Mouse (Mus musculus): ENCODE measurements around the gene Tbccd1. TPM values are rescaled to one million over a fixed set of nuclear protein-coding genes. Genes with fewer than 3 reads are reported as not detected.

The Tbccd1 gene
- polyA plus RNA-seq, 1 experiment from 2014 or later = 22.5 TPM

DNA sequence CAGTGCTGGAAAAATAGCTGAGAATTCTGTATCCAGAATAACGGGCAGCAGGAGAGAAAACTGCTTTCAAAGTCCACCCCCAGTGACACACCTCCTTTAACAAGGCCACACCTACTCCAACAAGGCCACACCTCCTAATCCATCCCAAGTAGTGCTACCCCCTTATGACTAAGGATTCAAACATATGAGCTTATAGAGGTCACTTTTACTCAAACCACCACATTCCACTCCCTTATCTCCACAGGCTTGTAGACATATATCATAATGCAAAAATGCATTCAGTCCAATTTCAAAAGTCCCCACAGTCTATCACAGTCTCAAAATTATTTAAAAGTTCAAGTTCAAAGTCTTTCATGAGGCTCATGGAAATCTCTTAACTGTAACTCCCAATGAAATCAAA lies 9.8 kb downstream of the Tbccd1 start:
- H3K36me3 ChIP-seq = no peaks in the 10 kb centered on the region
- no peak for ATAC-seq (replicated peaks)
- peaks cover 13% of the 10 kb centered on the region for H3K4me1 ChIP-seq
- no peak overlapping the region for H3K9ac ChIP-seq (replicated peaks)
- no peak overlapping the region for H3K27ac ChIP-seq (replicated peaks)
- no peaks in the 10 kb centered on the region for H3K27me3 ChIP-seq
- H3K4me3 ChIP-seq = no peak overlapping the region
- no peaks in the 10 kb centered on the region for H3K9me3 ChIP-seq
- 84% methylated on average over 1 of the region's 1 CpGs for whole genome bisulfite sequencing
- H3K4me2 ChIP-seq (replicated peaks) = no peak overlapping the region

- Histone ChIP-seq H3K4me2 (replicated peaks) (no peak overlapping the region), H3K27ac (replicated peaks) (no peak overlapping the region), H3K9ac (replicated peaks) (no peak overlapping the region), H3K4me3 (no peak overlapping the region), H3K9me3 (no peaks in the 10 kb centered on the region), H3K4me1 (peaks cover 13% of the 10 kb centered on the region), H3K36me3 (no peaks in the 10 kb centered on the region), H3K27me3 (no peaks in the 10 kb centered on the region)
- 88% methylated on average over 4 of the region's 4 CpGs for WGBS
- ATAC-seq (replicated peaks) = no peak
These were observed 12.0 kb downstream of the Tbccd1 start for GRCm38 (mm10) chr16:22845481-22845880.

GRCm38 (mm10) chr16:22844834-22845233 lies 12.6 kb downstream of the Tbccd1 start:
- no peak for ATAC-seq (replicated peaks)
- H3K4me2 ChIP-seq (replicated peaks) = peak overlapping the region; percentile 92
- H3K27me3 ChIP-seq = no peaks in the 10 kb centered on the region
- H3K27ac ChIP-seq (replicated peaks) = 0 out of 2 replicates have a peak overlapping the region, but pooled peaks have one; percentile 47
- 59% methylated on average over 5 of the region's 5 CpGs for WGBS
- H3K9me3 ChIP-seq = no peaks in the 10 kb centered on the region
- peak overlapping the region; percentile 55 for H3K4me3 ChIP-seq
- no peaks in the 10 kb centered on the region for H3K36me3 ChIP-seq
- H3K9ac ChIP-seq (replicated peaks) = peak overlapping the region; percentile 69
- peaks cover 13% of the 10 kb centered on the region for H3K4me1 ChIP-seq

- Histone ChIP-seq H3K4me1 (peaks cover 13% of the 10 kb centered on the region), H3K4me2 (replicated peaks) (peak overlapping the region; percentile 92), H3K4me3 (peak overlapping the region; percentile 55), H3K36me3 (no peaks in the 10 kb centered on the region), H3K27me3 (no peaks in the 10 kb centered on the region), H3K9ac (replicated peaks) (peak overlapping the region; percentile 69), H3K27ac (replicated peaks) (peak overlapping the region; percentile 47), H3K9me3 (no peaks in the 10 kb centered on the region)
- peak; percentile 98 for ATAC-seq (replicated peaks)
- WGBS = 7% methylated on average over 26 of the region's 26 CpGs
These were observed 13.2 kb downstream of the Tbccd1 start for GRCm38 (mm10) chr16:22844061-22844801.

GRCm38 (mm10) chr16:22842871-22843270 lies 14.6 kb downstream of the Tbccd1 start:
- no peak overlapping the region for H3K27ac ChIP-seq (replicated peaks)
- 96% methylated on average over 5 of the region's 5 CpGs for WGBS
- H3K9me3 ChIP-seq = no peaks in the 10 kb centered on the region
- no peaks in the 10 kb centered on the region for H3K36me3 ChIP-seq
- H3K4me2 ChIP-seq (replicated peaks) = no peak overlapping the region
- H3K27me3 ChIP-seq = no peaks in the 10 kb centered on the region
- H3K4me1 ChIP-seq = peaks cover 13% of the 10 kb centered on the region
- ATAC-seq (replicated peaks) = no peak
- no peak overlapping the region for H3K4me3 ChIP-seq
- no peak overlapping the region for H3K9ac ChIP-seq (replicated peaks)

GRCm38 (mm10) chr16:22839146-22839857 lies 18.2 kb downstream of the Tbccd1 start:
- H3K4me2 ChIP-seq (replicated peaks) = no peak overlapping the region
- ATAC-seq (replicated peaks) = no peak
- H3K4me3 ChIP-seq = no peak overlapping the region
- H3K36me3 ChIP-seq = no peaks in the 10 kb centered on the region
- H3K27me3 ChIP-seq = no peaks in the 10 kb centered on the region
- H3K9ac ChIP-seq (replicated peaks) = no peak overlapping the region
- H3K9me3 ChIP-seq = no peaks in the 10 kb centered on the region
- H3K4me1 ChIP-seq = peaks cover 6% of the 10 kb centered on the region
- WGBS = 93% methylated on average over 3 of the region's 3 CpGs
- no peak overlapping the region for H3K27ac ChIP-seq (replicated peaks)

DNA sequence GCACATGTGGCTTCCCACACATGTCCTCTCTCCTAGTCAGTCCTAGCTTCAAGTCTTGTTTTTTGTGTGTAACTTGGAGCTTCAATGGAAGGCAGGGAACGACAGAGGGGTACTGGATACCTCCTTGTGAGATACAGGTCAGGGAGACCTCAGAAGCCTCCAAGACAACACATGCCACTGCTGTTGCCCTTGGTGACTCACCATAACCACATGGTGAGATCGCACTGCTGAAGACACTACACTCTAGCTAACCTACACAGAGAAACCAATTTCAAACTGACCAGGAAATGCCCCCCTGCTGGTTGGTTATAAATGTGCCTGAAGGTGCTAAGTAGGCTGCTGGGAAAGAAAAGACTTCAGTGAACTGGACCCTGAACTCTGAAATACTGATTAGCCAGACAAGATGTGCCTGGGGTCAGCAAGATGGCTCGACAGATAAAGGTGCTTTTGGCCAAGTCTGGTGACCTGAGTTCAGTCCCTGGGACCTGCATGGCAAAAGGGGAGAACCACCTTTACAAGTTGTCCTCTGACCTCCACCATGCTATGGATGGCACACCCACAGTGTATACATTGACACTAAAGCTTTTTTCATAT lies 24.4 kb downstream of the Tbccd1 start:
- Histone ChIP-seq H3K9ac (replicated peaks) (no peak overlapping the region), H3K4me2 (replicated peaks) (no peak overlapping the region), H3K4me1 (no peaks in the 10 kb centered on the region), H3K27me3 (no peaks in the 10 kb centered on the region), H3K9me3 (no peaks in the 10 kb centered on the region), H3K27ac (replicated peaks) (no peak overlapping the region), H3K36me3 (0 out of 2 replicates have a peak, but pooled peaks cover 4% of the 10 kb centered on the region), H3K4me3 (no peak overlapping the region)
- 94% methylated on average over 3 of the region's 3 CpGs for WGBS
- ATAC-seq (replicated peaks) = no peak

DNA sequence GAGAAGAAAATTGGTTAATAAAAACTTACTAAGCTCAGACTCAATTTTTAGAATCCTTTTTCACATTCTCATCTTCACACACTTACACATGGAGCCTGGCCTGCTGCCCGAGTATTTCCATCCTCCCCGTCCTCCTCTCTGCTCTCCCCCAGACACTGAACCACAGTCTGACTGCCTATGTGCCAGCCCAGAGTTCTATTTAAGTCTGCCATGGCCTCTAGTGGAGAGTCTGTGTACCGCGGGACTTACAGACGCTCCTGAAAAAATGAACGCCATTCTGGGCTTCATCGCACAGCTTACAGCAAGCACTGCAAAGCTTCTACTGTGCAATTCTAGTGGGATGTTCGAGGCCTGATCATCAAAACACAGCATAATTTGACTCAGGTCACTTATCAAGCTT lies 36.7 kb downstream of the Tbccd1 start:
- no peaks in the 10 kb centered on the region for H3K27me3 ChIP-seq
- no peaks in the 10 kb centered on the region for H3K9me3 ChIP-seq
- no peak overlapping the region for H3K9ac ChIP-seq (replicated peaks)
- ATAC-seq (replicated peaks) = peak; percentile 79
- H3K4me1 ChIP-seq = no peaks in the 10 kb centered on the region
- H3K4me3 ChIP-seq = no peak overlapping the region
- H3K4me2 ChIP-seq (replicated peaks) = no peak overlapping the region
- WGBS = 45% methylated on average over 8 of the region's 8 CpGs
- peaks cover 12% of the 10 kb centered on the region; the same call in 1 of the 2 replicates for H3K36me3 ChIP-seq
- H3K27ac ChIP-seq (replicated peaks) = no peak overlapping the region

DNA sequence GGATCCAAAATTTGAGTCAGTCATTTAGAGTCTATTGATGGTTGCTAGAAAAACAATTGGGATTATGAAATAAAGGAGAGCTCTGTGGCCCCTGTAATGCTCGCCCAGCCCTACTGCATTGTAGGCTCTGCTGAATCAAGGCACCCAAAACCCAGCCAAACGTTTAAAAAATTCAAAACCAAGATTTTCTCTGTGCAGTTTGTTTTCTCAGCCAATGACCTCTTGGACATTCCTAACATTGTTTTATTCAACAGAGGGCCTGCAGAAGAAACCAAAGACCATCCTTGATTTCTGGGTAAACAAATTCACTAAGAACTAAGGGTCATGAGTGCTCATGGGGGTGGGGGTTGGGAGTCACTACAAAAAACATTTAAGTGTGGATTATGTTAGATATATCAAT lies 46.0 kb downstream of the Tbccd1 start, which contains the start of gene Crygs:
TSS of gene Crygs (minus strand) at position 101 of the 400 bp plus-strand sequence.
- WGBS = 62% methylated on average over 2 of the region's 2 CpGs
- Histone ChIP-seq H3K4me2 (replicated peaks) (no peak within 1 kb of the TSS), H3K9me3 (no peaks in the 10 kb centered on the region), H3K9ac (replicated peaks) (no peak within 1 kb of the TSS), H3K4me3 (no peak within 1 kb of the TSS), H3K36me3 (peaks cover 4% of the 10 kb centered on the region; the same call in 1 of the 2 replicates), H3K4me1 (peaks cover 4% of the 10 kb centered on the region; the same call in 1 of the 2 replicates), H3K27ac (replicated peaks) (no peak within 1 kb of the TSS), H3K27me3 (peaks cover 11% of the 10 kb centered on the region; the same call in 1 of the 2 replicates)
- no peak for ATAC-seq (replicated peaks)

- peak overlapping the region; percentile 20; the same call in 1 of the 2 replicates for H3K4me3 ChIP-seq
- H3K9me3 ChIP-seq = no peaks in the 10 kb centered on the region
- no peak overlapping the region for H3K27ac ChIP-seq (replicated peaks)
- H3K4me1 ChIP-seq = peaks cover 15% of the 10 kb centered on the region
- H3K9ac ChIP-seq (replicated peaks) = peak overlapping the region; percentile 24; the same call in 1 of the 2 replicates
- H3K36me3 ChIP-seq = no peaks in the 10 kb centered on the region
- ATAC-seq (replicated peaks) = peak; percentile 60; the same call in 1 of the 2 replicates
- WGBS = 13% methylated on average over 17 of the region's 17 CpGs
- peaks cover 11% of the 10 kb centered on the region; the same call in 1 of the 2 replicates for H3K27me3 ChIP-seq
- H3K4me2 ChIP-seq (replicated peaks) = peak overlapping the region; percentile 46
These were observed 49.9 kb downstream of the Tbccd1 start for GRCm38 (mm10) chr16:22807468-22808070.

DNA sequence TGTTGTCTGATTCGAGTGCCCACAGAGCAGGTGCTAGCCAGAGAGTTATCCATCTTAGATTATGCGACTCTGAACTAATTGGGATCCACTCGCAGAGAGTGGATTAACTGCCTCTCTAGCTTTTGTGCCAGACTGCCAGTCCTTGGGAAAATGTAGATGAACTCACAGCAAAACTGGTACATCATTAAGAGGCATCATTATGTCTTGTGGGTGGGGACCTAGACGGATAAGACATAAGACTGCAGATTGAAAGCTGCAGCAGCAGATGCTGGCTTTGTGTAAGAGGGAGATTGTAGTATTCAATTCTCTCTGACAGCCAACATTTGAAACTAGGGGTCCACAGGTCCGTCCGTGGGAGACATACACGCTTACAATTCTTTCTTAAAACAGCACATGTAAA lies 54.7 kb downstream of the Tbccd1 start:
- WGBS = 31% methylated on average over 7 of the region's 7 CpGs
- Histone ChIP-seq H3K4me2 (replicated peaks) (no peak overlapping the region), H3K9me3 (no peaks in the 10 kb centered on the region), H3K4me3 (no peak overlapping the region), H3K36me3 (no peaks in the 10 kb centered on the region), H3K27ac (replicated peaks) (peak overlapping the region; percentile 53), H3K4me1 (peaks cover 25% of the 10 kb centered on the region), H3K9ac (replicated peaks) (no peak overlapping the region), H3K27me3 (peaks cover 4% of the 10 kb centered on the region; the same call in 1 of the 2 replicates)
- peak; percentile 46; the same call in 1 of the 2 replicates for ATAC-seq (replicated peaks)

GRCm38 (mm10) chr16:22800849-22801109 lies 56.7 kb downstream of the Tbccd1 start:
- Histone ChIP-seq H3K9ac (replicated peaks) (no peak overlapping the region), H3K4me1 (peaks cover 21% of the 10 kb centered on the region), H3K36me3 (no peaks in the 10 kb centered on the region), H3K27ac (replicated peaks) (no peak overlapping the region), H3K27me3 (peaks cover 2% of the 10 kb centered on the region; the same call in 1 of the 2 replicates), H3K4me3 (no peak overlapping the region), H3K9me3 (no peaks in the 10 kb centered on the region), H3K4me2 (replicated peaks) (no peak overlapping the region)
- 8% methylated on average over 5 of the region's 5 CpGs for WGBS
- ATAC-seq (replicated peaks) = no peak
